33 mouse cellular contexts compared by ENCODE assay signal in the genomic region with DNA sequence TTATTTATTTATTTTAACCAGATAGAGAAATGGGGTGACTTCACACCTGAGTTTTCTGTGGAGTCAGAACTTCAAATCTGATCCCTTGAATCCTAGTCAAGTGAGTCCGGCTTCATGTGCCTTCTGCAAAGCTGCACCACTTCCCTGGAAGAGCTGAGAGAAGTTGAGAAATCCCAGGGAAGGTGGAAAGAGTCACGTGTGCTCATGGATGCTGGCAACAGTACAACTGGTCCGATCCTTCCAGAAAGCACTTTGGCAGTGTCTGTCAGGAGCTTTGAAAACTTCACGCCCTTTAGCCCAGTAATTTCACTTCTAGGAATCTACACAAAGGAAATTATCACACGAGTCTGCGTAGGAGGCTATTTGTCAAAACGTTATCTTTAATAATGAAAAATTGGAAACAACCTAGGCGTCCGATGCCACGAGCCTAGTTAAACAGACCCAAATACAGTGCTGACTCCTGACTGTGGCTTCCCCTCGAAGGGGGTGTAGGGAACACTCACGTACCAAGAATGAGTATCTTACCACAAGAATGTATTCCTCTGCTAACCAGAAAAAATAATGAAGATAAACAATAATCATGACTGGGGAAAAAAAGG. TPM values are rescaled to one million over a fixed set of nuclear protein-coding genes. Genes with fewer than 3 reads are reported as not detected.
DNase-seq lines count a peak whose midpoint lies in the region; ATAC-seq and TF ChIP-seq lines count a peak whose summit lies in the region.
"Had no signal": no experiment of that assay in that cellular context is flagged by ENCODE, and none has a peak within 500 bp of the region (broad histone marks: within the 10 kb centered on the region; RNA-seq: fewer than 3 reads in every experiment).

No protein-coding gene starts in this region.

- no peaks in the 10 kb centered on the region; the same call in 1 of the 2 replicates for H3K4me1 ChIP-seq in embryonic facial prominence, embryonic 14.5 days (ENCODE audit: control insufficient read depth, insufficient read depth, low read length)
- H3K4me1 ChIP-seq in embryonic facial prominence, embryonic 10.5 days: peaks cover under 1% of the 10 kb centered on the region; the same call in 1 of the 2 replicates
- no peaks in the 10 kb centered on the region for H3K4me1 ChIP-seq in lung, postnatal 0 days (ENCODE audit: insufficient read depth, low read depth, low read length)
- H3K4me1 ChIP-seq: forebrain, embryonic 10.5 days; hindbrain, embryonic 15.5 days; intestine, embryonic 15.5 days; limb, embryonic 10.5 days; midbrain, embryonic 12.5 days had no signal

- H3K79me2 ChIP-seq in myocyte (ENCODE audit: control insufficient read depth, insufficient read depth): no peaks in the 10 kb centered on the region

- no peak overlapping the region for H3K27ac ChIP-seq in embryonic facial prominence, embryonic 14.5 days (replicated peaks; ENCODE audit: low read depth, low read length)
- no peak overlapping the region for H3K27ac ChIP-seq in embryonic facial prominence, embryonic 10.5 days (replicated peaks)
- no peak overlapping the region for H3K27ac ChIP-seq in lung, postnatal 0 days (ENCODE audit: low read length)
- H3K27ac ChIP-seq: embryonic facial prominence, embryonic 12.5 days; forebrain, embryonic 10.5 days; heart, adult 2 months; hindbrain, embryonic 15.5 days; intestine, embryonic 15.5 days; limb, embryonic 10.5 days; midbrain, embryonic 12.5 days had no signal

- H3K4me2 ChIP-seq in embryonic facial prominence, embryonic 14.5 days (ENCODE audit: low read depth, low read length): no peak overlapping the region
- no peak overlapping the region for H3K4me2 ChIP-seq in lung, postnatal 0 days (replicated peaks; ENCODE audit: low read depth, low read length)
- H3K4me2 ChIP-seq in myocyte (ENCODE audit: low read depth): peak overlapping the region; percentile 58
- H3K4me2 ChIP-seq: embryonic facial prominence, embryonic 12.5 days; hindbrain, embryonic 15.5 days; intestine, embryonic 15.5 days; midbrain, embryonic 12.5 days had no signal

- H3K4me3 ChIP-seq in embryonic facial prominence, embryonic 14.5 days (ENCODE audit: low read depth, low read length): no peak overlapping the region
- H3K4me3 ChIP-seq in embryonic facial prominence, embryonic 10.5 days: no peak overlapping the region
- H3K4me3 ChIP-seq in lung, postnatal 0 days (ENCODE audit: low read depth, low read length): no peak overlapping the region
- no peak overlapping the region for H3K4me3 ChIP-seq in myocyte
- H3K4me3 ChIP-seq: embryonic facial prominence, embryonic 12.5 days; forebrain, embryonic 10.5 days; heart, adult 2 months; hindbrain, embryonic 15.5 days; intestine, embryonic 15.5 days; limb, embryonic 10.5 days; midbrain, embryonic 12.5 days had no signal

- no peak for TF ChIP-seq POLR2A in myocyte (IDR thresholded peaks at IDR 0.05; ENCODE audit: insufficient read length, low read depth)

- peak; percentile 44 for DNase-seq in embryonic facial prominence, embryonic 14.5 days (ENCODE audit: low spot score)
- no peak for DNase-seq in embryonic facial prominence, embryonic 10.5 days (ENCODE audit: low spot score)
- DNase-seq in lung, postnatal 0 days (ENCODE audit: low spot score): peak; percentile 22
- no peak for DNase-seq in lung, postnatal 10 days
- DNase-seq in Muller cell, postnatal 12 days (ENCODE audit: inconsistent ontology term): peak; percentile 86
- DNase-seq: cerebellum, adult 9-11 months; forebrain, postnatal 0 days; lung, adult 18-20 months; right cerebral cortex, postnatal 14 days; thymus, adult 2 months had no signal

- no peak for TF ChIP-seq EP300 in lung, postnatal 0 days (IDR thresholded peaks at IDR 0.05)

- no peak overlapping the region for H3K9ac ChIP-seq in embryonic facial prominence, embryonic 14.5 days (ENCODE audit: low read depth, low read length)
- no peak overlapping the region for H3K9ac ChIP-seq in lung, postnatal 0 days (replicated peaks; ENCODE audit: low read depth)
- H3K9ac ChIP-seq: embryonic facial prominence, embryonic 12.5 days; forebrain, postnatal 0 days; hindbrain, embryonic 15.5 days; intestine, embryonic 15.5 days; midbrain, embryonic 12.5 days had no signal

- no peaks in the 10 kb centered on the region for H3K36me3 ChIP-seq in embryonic facial prominence, embryonic 14.5 days (ENCODE audit: control insufficient read depth, insufficient read depth, low read length)
- no peaks in the 10 kb centered on the region for H3K36me3 ChIP-seq in embryonic facial prominence, embryonic 10.5 days (replicated peaks)
- no peaks in the 10 kb centered on the region for H3K36me3 ChIP-seq in lung, postnatal 0 days (ENCODE audit: insufficient read depth, low read length)
- no peaks in the 10 kb centered on the region for H3K36me3 ChIP-seq in myocyte (ENCODE audit: control insufficient read depth, insufficient read depth)
- H3K36me3 ChIP-seq: embryonic facial prominence, embryonic 12.5 days; forebrain, embryonic 10.5 days; hindbrain, embryonic 15.5 days; intestine, embryonic 15.5 days; limb, embryonic 10.5 days; midbrain, embryonic 12.5 days had no signal

- TF ChIP-seq CTCF in lung, postnatal 0 days (IDR thresholded peaks at IDR 0.05): no peak

- 67% methylated on average over 12 of the region's 12 CpGs for WGBS in embryonic facial prominence, embryonic 14.5 days
- 87% methylated on average over 12 of the region's 12 CpGs for WGBS in embryonic facial prominence, embryonic 10.5 days
- WGBS in lung, postnatal 0 days: 39% methylated on average over 12 of the region's 12 CpGs

- no peak for ATAC-seq in embryonic facial prominence, embryonic 14.5 days (ENCODE audit: low read depth)
- no peak for ATAC-seq in lung, postnatal 0 days
- ATAC-seq in cerebellum, adult (ENCODE audit: insufficient number of reproducible peaks, low FRiP score, low TSS enrichment): no peak
- no peak for ATAC-seq in granulocyte monocyte progenitor cell, adult 5-6 weeks (replicated peaks; ENCODE audit: poor library complexity, severe bottlenecking)
- ATAC-seq: activated CD4-positive, CD25-positive, alpha-beta regulatory T cell, adult 4 months; forebrain, postnatal 0 days; intestine, embryonic 15.5 days had no signal

- H3K9me3 ChIP-seq in embryonic facial prominence, embryonic 14.5 days (ENCODE audit: control insufficient read depth, low read length): no peaks in the 10 kb centered on the region
- no peaks in the 10 kb centered on the region for H3K9me3 ChIP-seq in embryonic facial prominence, embryonic 10.5 days
- H3K9me3 ChIP-seq in lung, postnatal 0 days (ENCODE audit: low read length): no peaks in the 10 kb centered on the region
- H3K9me3 ChIP-seq: embryonic facial prominence, embryonic 12.5 days; forebrain, embryonic 10.5 days; hindbrain, embryonic 15.5 days; intestine, embryonic 15.5 days; limb, embryonic 10.5 days; midbrain, embryonic 12.5 days had no signal

- no peaks in the 10 kb centered on the region for H3K27me3 ChIP-seq in embryonic facial prominence, embryonic 14.5 days (replicated peaks; ENCODE audit: control insufficient read depth, insufficient read depth, low read length)
- H3K27me3 ChIP-seq in embryonic facial prominence, embryonic 10.5 days (replicated peaks; ENCODE audit: low read depth, poor library complexity, severe bottlenecking): no peaks in the 10 kb centered on the region
- no peaks in the 10 kb centered on the region for H3K27me3 ChIP-seq in lung, postnatal 0 days (replicated peaks; ENCODE audit: insufficient read depth, low read length)
- peaks cover 2% of the 10 kb centered on the region for H3K27me3 ChIP-seq in myocyte (ENCODE audit: control insufficient read depth, insufficient read depth, insufficient read length)
- H3K27me3 ChIP-seq: embryonic facial prominence, embryonic 12.5 days; hindbrain, embryonic 15.5 days; intestine, embryonic 15.5 days; midbrain, embryonic 12.5 days had no signal

- no peak overlapping the region for H3ac ChIP-seq in myocyte (ENCODE audit: control insufficient read depth, insufficient read length)

TF ChIP-seq in myocyte, 11 proteins besides CTCF, POLR2A, EP300 and RAD21 (continues in another document):
- TF ChIP-seq SRF (IDR thresholded peaks at IDR 0.05; ENCODE audit: control insufficient read depth, insufficient read length, low read depth) (no peak), TCF3 (IDR thresholded peaks at IDR 0.05; ENCODE audit: insufficient read length, low read depth) (no peak), USF1 (IDR thresholded peaks at IDR 0.05; ENCODE audit: low read depth) (peak; percentile 90), POLR2AphosphoS2 (IDR thresholded peaks at IDR 0.05; ENCODE audit: insufficient read length, low read depth) (no peak), TCF12 (IDR thresholded peaks at IDR 0.05; ENCODE audit: insufficient read depth, poor library complexity, severe bottlenecking) (no peak), MYOD1 (IDR thresholded peaks at IDR 0.05; ENCODE audit: control insufficient read depth in 1 of 3, insufficient read length in 2 of 3, low read depth in 2 of 3) (no peak)

RNA-seq across cellular contexts. Expression of a gene that starts 15.6 kb away (rescaled TPM):
- polyA plus RNA-seq in embryonic facial prominence, embryonic 14.5 days (2014; fragmentation: Nextera tagmentation; extraction: Ambion mirVana): not detected in 2 replicates
- 0.08 and 0.16 TPM in 2 replicates for polyA plus RNA-seq in embryonic facial prominence, embryonic 10.5 days (2016; fragmentation: Nextera tagmentation; extraction: Ambion mirVana)
- not detected in 2 replicates for polyA plus RNA-seq in lung, postnatal 0 days (2015; fragmentation: Nextera tagmentation; extraction: Ambion mirVana)
- not detected for polyA plus RNA-seq in myocyte (2012; fragmentation: generic; extraction: Trizol)
- total RNA-seq in granulocyte monocyte progenitor cell, adult 5-6 weeks (2014; fragmentation: Nextera tagmentation): not detected in 2 replicates
- total RNA-seq in granulocyte monocyte progenitor cell, adult 5-6 weeks (2017): not detected in 2 replicates
- total RNA-seq: gastrocnemius, adult 18-20 months; heart, adult 2 months; heart, postnatal 25 days; liver, adult 2 months; megakaryocyte progenitor cell, adult 5-6 weeks had no signal
- polyA plus RNA-seq: activated CD4-positive, CD25-positive, alpha-beta regulatory T cell, adult 4 months; forebrain, embryonic 10.5 days; heart, adult 2 months; intestine, embryonic 15.5 days; kidney, embryonic 16.5 days; large intestine, adult 2 months; limb, embryonic 10.5 days; liver, adult 2 months; midbrain, embryonic 12.5 days; spleen, adult 2 months; stomach, embryonic 14.5 days; urinary bladder, adult 2 months had no signal

RNA-seq across cellular contexts. Expression of a gene that starts 41.7 kb away (rescaled TPM):
- 3.5 and 4.8 TPM in 2 replicates for polyA plus RNA-seq in embryonic facial prominence, embryonic 14.5 days (2014; fragmentation: Nextera tagmentation; extraction: Ambion mirVana)
- polyA plus RNA-seq in embryonic facial prominence, embryonic 10.5 days (2016; fragmentation: Nextera tagmentation; extraction: Ambion mirVana): 0.02 TPM in 1 of 2 replicates, not detected in the other
- not detected in 2 replicates for polyA plus RNA-seq in lung, postnatal 0 days (2015; fragmentation: Nextera tagmentation; extraction: Ambion mirVana)
- not detected for polyA plus RNA-seq in myocyte (2012; fragmentation: generic; extraction: Trizol)
- not detected in 2 replicates for total RNA-seq in granulocyte monocyte progenitor cell, adult 5-6 weeks (2014; fragmentation: Nextera tagmentation)
- total RNA-seq in granulocyte monocyte progenitor cell, adult 5-6 weeks (2017): not detected in 2 replicates
- total RNA-seq: forebrain, postnatal 0 days; layer of hippocampus, postnatal 10 days; liver, adult 2 months; megakaryocyte progenitor cell, adult 5-6 weeks had no signal
- polyA plus RNA-seq: activated CD4-positive, CD25-positive, alpha-beta regulatory T cell, adult 4 months; cortical plate, adult 2 months; forebrain, embryonic 10.5 days; forebrain, postnatal 0 days; intestine, embryonic 15.5 days; large intestine, adult 2 months; limb, embryonic 10.5 days; liver, adult 2 months; midbrain, embryonic 12.5 days; neural tube, embryonic 14.5 days; spleen, adult 2 months; stomach, embryonic 14.5 days; urinary bladder, adult 2 months had no signal

RNA-seq across cellular contexts. Expression of a gene that starts 52.3 kb away (rescaled TPM):
- 1.8 and 3.3 TPM in 2 replicates for polyA plus RNA-seq in embryonic facial prominence, embryonic 14.5 days (2014; fragmentation: Nextera tagmentation; extraction: Ambion mirVana)
- polyA plus RNA-seq in embryonic facial prominence, embryonic 10.5 days (2016; fragmentation: Nextera tagmentation; extraction: Ambion mirVana): 5.7 and 7.2 TPM in 2 replicates
- polyA plus RNA-seq in lung, postnatal 0 days (2015; fragmentation: Nextera tagmentation; extraction: Ambion mirVana): 1.9 and 2.1 TPM in 2 replicates
- 4.7 TPM for polyA plus RNA-seq in myocyte (2012; fragmentation: generic; extraction: Trizol)
- 10.7 and 11.6 TPM in 2 replicates for total RNA-seq in granulocyte monocyte progenitor cell, adult 5-6 weeks (2014; fragmentation: Nextera tagmentation)
- 12.8 and 18.5 TPM in 2 replicates for total RNA-seq in granulocyte monocyte progenitor cell, adult 5-6 weeks (2017)

Comparison
In these comparisons a context has a peak if more than half of its experiments do, and no peak if none do; other contexts are left out.
1. DNase-seq: peak in embryonic facial prominence, embryonic 14.5 days (single experiment), lung, postnatal 0 days (single experiment) and Muller cell, postnatal 12 days (single experiment); none in embryonic facial prominence, embryonic 10.5 days (single experiment) and lung, postnatal 10 days (single experiment).